Mouse (Mus musculus) forebrain, embryonic 16.5 days (tissue): ENCODE measurements around the gene Vps16. TPM values are rescaled to one million over a fixed set of nuclear protein-coding genes. Genes with fewer than 3 reads are reported as not detected.
A peak's percentile ranks its signal among the peaks of the same experiment; 100 is the strongest.

Experiments
- ATAC-seq: fragments of 200-750 bp; cut with Nextera tagmentation; 2 replicates; pipeline ENCODE4 v1.8.0; 2017; ENCODE audit warnings: mild to moderate bottlenecking, moderate library complexity
- H3K27ac ChIP-seq: fragments of 300-500 bp; sonication (generic); 2 replicates; pipeline ENCODE4 v1.5.1; 2014; ENCODE audit warnings: low read length, control low read depth
- H3K27me3 ChIP-seq: fragments of 300-500 bp; sonication (generic); replicated peaks from 2 replicates; pipeline ENCODE4 v1.6.1; 2014; ENCODE audit warnings: low read length; ENCODE audit not compliant: control insufficient read depth, insufficient read depth
- H3K36me3 ChIP-seq: fragments of 300-500 bp; sonication (generic); 2 replicates; pipeline ENCODE4 v1.6.1; 2014; ENCODE audit not compliant: control insufficient read depth, insufficient read depth
- H3K4me1 ChIP-seq: fragments of 300-500 bp; sonication (generic); replicated peaks from 2 replicates; pipeline ENCODE4 v1.6.1; 2014; ENCODE audit warnings: low read length; ENCODE audit not compliant: control insufficient read depth, insufficient read depth
- H3K4me2 ChIP-seq: fragments of 300-500 bp; sonication (generic); 2 replicates; pipeline ENCODE4 v1.6.1; 2014; ENCODE audit warnings: mild to moderate bottlenecking, low read length, control low read depth
- H3K4me3 ChIP-seq: fragments of 300-500 bp; sonication (generic); replicated peaks from 2 replicates; pipeline ENCODE4 v1.5.1; 2014; ENCODE audit warnings: mild to moderate bottlenecking, low read length, control low read depth
- H3K9ac ChIP-seq: fragments of 300-500 bp; sonication (generic); replicated peaks from 2 replicates; pipeline ENCODE4 v1.6.1; 2014; ENCODE audit warnings: low read depth, low read length, control low read depth
- H3K9me3 ChIP-seq: fragments of 300-500 bp; sonication (generic); 2 replicates; pipeline ENCODE4 v1.6.1; 2016; ENCODE audit warnings: low read length; ENCODE audit not compliant: control insufficient read depth
- WGBS: fragments of 180-500 bp; shearing (Covaris S2); extraction: QIAGEN DNeasy Blood & Tissue Kit; methylation state at CpG from one replicate; pipeline ENCODE4 v1.1.7; 2014; 5-methylcytosine and 5-hydroxymethylcytosine counted together
- polyA plus RNA-seq: library from polyadenylated mRNA; unstranded; fragments of >200 nt; fragmentation: Nextera tagmentation; extraction: Ambion mirVana; gene quantifications from 2 replicates; pipeline ENCODE4 v1.2.1, GENCODE M21; 2015

Vps16 gene
- polyA plus RNA-seq, 1 experiment from 2014 or later = 138 TPM

DNA sequence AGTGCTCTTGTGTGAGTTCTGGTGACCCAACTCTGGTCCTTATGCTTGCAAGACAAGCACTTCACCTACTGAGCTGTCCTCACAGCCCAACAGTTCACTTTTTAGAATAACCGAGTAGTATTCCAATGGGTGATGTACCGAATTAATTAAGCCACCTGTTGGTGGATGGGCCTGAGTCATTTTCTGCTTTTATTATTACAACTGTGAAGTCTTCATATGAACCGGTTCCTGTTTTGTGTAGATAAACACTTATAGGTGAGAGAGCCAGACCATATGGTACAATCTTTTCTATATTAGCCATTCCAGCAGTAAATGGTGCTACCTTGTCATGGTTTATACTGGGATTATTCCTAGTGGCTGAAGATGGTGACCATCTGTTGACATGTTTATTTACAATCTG, 11.4 kb upstream of the Vps16 start:
- Histone ChIP-seq H3K27me3 (no peaks in the 10 kb centered on the region), H3K27ac (no peak overlapping the region), H3K4me1 (peaks cover 5% of the 10 kb centered on the region; the same call in 1 of the 2 replicates), H3K4me2 (no peak overlapping the region), H3K9me3 (no peaks in the 10 kb centered on the region), H3K36me3 (no peaks in the 10 kb centered on the region), H3K4me3 (no peak overlapping the region), H3K9ac (no peak overlapping the region)
- ATAC-seq = no peak
- WGBS = 73% methylated on average over 3 of the region's 3 CpGs

DNA sequence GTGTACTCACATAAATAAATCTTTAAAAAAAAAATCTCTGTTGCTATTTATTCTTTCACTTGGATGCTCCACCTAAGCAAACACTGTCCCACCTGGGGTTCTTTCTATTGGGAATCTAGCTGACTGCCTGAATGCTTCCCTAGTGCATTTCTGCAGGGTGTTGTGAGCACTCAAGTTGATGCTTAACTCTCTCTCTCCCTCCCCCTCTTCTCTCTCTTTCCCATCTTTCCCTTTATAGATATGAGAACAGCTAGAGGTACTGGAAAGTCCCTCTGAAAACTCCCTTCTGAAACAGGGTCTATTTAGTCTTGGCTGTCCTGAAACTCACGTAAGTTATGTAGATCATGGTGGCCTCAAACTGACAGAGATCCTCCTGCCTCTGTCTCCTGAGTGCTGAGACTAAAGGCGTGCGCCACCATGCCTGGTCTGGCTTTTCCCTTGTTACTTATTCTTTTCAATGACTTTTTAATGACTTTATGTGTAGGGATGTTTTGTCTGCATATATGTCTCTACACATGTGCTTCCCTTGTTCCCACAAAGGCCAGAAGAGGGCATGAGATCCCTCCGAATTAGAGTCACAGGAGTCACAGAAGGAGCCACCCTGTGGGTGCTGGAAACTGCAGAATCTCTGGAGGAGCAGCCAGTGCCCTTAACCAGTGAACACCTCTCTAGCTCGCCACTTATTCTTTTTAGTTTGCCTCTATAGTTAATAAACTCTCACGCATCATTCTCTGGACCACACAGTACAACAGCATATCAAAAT, 9.9 kb upstream of the Vps16 start:
- no peak overlapping the region for H3K4me3 ChIP-seq
- ATAC-seq = no peak
- H3K9me3 ChIP-seq = no peaks in the 10 kb centered on the region
- H3K36me3 ChIP-seq = no peaks in the 10 kb centered on the region
- H3K27ac ChIP-seq = no peak overlapping the region
- no peaks in the 10 kb centered on the region for H3K4me1 ChIP-seq
- H3K27me3 ChIP-seq = no peaks in the 10 kb centered on the region
- H3K9ac ChIP-seq = no peak overlapping the region
- H3K4me2 ChIP-seq = no peak overlapping the region
- 74% methylated on average over 6 of the region's 6 CpGs for WGBS

DNA sequence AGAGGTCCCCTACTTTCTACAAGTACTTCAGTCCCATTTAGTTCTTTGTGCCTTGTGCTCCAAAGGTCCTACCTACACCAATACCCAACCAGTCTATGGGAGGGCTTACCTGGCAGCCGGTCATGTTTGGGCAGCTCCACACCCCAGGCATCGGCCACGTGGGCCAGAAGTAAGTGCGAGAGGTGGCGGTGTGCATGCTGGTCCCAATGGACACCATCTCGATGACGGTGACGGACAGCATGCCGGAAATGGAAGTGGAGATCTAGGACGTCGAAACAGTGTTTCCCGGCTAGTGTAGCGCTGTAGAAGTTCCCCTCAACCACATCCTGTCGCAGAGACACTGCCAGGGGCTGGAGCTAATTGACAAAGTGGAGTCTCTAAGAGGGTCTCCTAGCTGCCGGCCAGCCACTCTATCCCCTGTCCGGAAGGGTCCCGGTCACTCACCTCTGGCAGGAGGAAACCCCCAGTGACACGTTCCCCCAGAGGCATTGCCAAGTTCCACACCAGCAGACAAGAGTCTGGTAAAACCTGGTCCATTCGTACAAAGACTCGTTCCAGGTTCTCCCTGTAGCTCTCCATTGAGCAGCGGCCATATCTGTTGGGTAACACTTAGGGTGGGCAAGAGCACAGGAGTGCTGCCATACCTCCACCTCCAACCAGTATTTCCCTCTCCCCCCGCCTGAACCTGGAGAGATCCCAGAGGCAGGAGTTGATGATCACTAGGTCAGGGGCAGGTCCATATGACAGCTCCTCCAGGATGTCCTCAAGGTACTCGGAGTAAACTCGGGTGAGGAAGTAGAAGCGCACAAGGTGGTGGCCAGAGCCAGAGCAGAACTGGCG, 2.1 kb upstream of the Vps16 start:
- 97% methylated on average over 26 of the region's 26 CpGs for WGBS
- Histone ChIP-seq H3K9me3 (no peaks in the 10 kb centered on the region), H3K27ac (no peak overlapping the region), H3K27me3 (no peaks in the 10 kb centered on the region), H3K4me3 (no peak overlapping the region), H3K4me2 (no peak overlapping the region), H3K4me1 (peaks cover 34% of the 10 kb centered on the region), H3K36me3 (no peaks in the 10 kb centered on the region), H3K9ac (no peak overlapping the region)
- ATAC-seq = no peak

DNA sequence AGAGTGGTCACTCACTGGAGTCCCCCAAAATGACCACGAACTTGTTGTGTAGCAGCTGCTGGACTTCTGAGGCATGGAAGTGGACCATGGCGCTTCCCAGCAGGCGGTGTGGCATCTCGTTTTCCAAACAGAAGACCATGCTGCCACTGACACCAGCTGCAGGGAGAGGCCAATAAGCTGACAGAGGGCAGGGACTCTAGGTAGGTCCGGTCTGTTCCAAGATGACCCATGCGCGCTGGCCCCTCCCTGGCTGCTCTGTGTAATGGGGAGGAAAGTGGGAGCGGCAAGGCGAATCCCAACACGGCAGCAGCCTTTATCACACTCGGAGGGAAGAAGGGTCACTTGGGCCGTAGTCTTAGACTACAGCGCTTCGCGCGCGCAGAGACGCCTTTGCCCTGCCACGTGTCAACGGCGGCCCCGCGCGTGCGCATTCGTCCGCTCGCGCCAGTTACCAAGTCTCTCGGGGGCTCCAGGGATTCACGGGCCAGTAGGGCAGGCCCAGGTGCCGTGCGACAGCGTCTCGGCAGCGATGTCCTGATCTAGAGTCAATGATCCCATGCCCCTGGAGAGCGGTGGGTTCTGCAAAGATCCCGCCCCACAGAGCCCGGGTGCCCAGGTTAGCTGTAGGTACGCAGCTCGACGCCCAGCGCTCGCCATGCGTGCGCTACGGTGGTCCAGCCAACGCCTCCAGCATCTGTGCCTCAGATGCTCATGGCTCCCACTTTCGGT, 578 bp upstream of the Vps16 start:
- Histone ChIP-seq H3K4me1 (peaks cover 34% of the 10 kb centered on the region), H3K27me3 (no peaks in the 10 kb centered on the region), H3K9ac (peak overlapping the region; percentile 77), H3K4me2 (peak overlapping the region; percentile 79), H3K36me3 (no peaks in the 10 kb centered on the region), H3K9me3 (no peaks in the 10 kb centered on the region), H3K4me3 (peak overlapping the region; percentile 65), H3K27ac (peak overlapping the region; percentile 90)
- 15% methylated on average over 49 of the region's 49 CpGs for WGBS
- ATAC-seq = peak; percentile 74

DNA sequence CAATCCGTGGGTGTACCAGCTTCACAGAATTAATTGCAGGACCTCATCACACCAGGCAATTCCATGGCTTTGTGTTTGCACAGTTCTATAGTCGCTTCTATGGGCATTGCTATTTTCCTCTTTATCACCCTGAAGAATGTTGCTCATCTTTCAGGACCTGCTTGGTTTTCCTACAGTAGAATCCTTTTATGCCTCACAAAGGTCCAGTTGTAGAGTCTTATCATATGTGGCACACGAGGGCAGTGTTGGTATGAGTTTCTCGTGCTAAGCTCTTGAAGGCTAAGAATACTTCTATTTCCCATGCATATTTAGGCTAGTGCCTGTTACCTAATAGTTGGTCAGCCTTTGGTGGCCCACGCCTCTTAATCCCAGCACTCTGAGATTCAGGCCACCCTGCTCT, 973 bp downstream of the Vps16 start:
- H3K27me3 ChIP-seq = no peaks in the 10 kb centered on the region
- H3K4me1 ChIP-seq = peaks cover 34% of the 10 kb centered on the region
- H3K9me3 ChIP-seq = no peaks in the 10 kb centered on the region
- H3K36me3 ChIP-seq = no peaks in the 10 kb centered on the region
- H3K4me2 ChIP-seq = peak overlapping the region; percentile 79
- WGBS = 30% methylated on average over 5 of the region's 5 CpGs
- H3K9ac ChIP-seq = peak overlapping the region; percentile 77
- ATAC-seq = no peak
- peak overlapping the region; percentile 65 for H3K4me3 ChIP-seq
- H3K27ac ChIP-seq = peak overlapping the region; percentile 90

DNA sequence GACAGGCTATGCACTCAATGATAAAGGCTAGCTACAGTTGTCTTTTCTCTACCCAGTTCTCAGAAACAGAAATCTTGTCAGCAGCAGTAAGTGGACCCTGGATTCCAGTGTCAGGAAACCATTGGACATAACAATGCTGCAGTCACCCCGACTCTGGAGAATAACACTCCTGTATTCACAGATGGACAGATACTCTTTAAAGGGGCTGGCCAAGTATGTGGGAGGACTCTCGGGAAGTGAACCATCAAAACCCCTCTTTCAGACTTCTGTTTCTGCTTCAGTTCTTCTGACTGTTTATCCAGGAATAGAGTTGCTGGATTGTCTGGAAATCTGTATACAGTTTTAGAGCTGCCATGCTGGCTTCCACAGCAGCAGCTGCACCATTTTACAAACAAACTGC, 5.7 kb downstream of the Vps16 start:
- WGBS = 57% methylated on average over 2 of the region's 2 CpGs
- Histone ChIP-seq H3K9ac (no peak overlapping the region), H3K4me1 (peaks cover 9% of the 10 kb centered on the region), H3K36me3 (no peaks in the 10 kb centered on the region), H3K4me2 (no peak overlapping the region), H3K9me3 (no peaks in the 10 kb centered on the region), H3K27ac (no peak overlapping the region), H3K27me3 (no peaks in the 10 kb centered on the region), H3K4me3 (no peak overlapping the region)
- ATAC-seq = no peak

DNA sequence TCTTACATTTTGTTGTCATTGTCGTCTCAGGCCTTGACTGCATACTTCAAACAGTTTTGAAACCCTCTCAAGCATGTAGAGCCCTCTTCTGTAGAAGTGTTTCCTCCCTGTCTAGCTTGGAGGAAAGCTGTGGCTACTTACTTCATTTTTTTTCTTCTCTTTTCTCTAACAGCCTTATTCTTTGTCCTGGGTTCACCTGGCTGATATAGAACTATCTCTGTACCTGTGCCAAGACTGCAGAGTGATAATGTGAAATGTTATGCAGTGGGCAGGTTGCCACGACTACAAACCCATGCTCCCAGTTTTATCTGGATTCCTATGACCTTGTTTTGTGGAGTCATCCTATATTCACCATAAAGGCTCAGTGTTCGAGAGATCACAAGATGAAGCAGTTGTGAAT, 6.3 kb downstream of the Vps16 start:
- Histone ChIP-seq H3K4me3 (no peak overlapping the region), H3K9me3 (no peaks in the 10 kb centered on the region), H3K36me3 (no peaks in the 10 kb centered on the region), H3K4me1 (peaks cover 2% of the 10 kb centered on the region), H3K4me2 (no peak overlapping the region), H3K27me3 (no peaks in the 10 kb centered on the region), H3K27ac (no peak overlapping the region), H3K9ac (no peak overlapping the region)
- no peak for ATAC-seq
- 81% methylated on average over 3 of the region's 3 CpGs for WGBS

DNA sequence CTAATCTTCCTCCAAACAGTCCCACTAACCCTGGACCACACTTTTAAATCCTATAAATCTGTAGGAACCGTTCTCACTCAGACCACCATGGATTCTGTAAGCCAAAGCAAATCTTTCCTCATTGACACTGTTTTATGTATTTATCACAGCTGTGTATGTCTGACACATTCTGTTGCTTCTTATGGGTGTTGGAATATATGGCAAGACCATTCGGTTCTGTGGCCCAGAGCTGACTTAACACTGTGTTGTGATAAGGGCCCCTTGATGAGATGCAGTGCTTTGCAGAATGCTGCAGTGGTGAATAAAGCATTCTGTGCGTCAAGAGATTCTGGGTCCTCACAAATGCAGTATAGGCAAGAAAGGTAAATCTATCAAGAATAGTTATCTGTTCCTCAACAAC, 8.0 kb downstream of the Vps16 start:
- Histone ChIP-seq H3K9ac (no peak overlapping the region), H3K36me3 (no peaks in the 10 kb centered on the region), H3K27ac (peak overlapping the region; percentile 37), H3K9me3 (no peaks in the 10 kb centered on the region), H3K27me3 (no peaks in the 10 kb centered on the region), H3K4me2 (no peak overlapping the region), H3K4me3 (no peak overlapping the region), H3K4me1 (no peaks in the 10 kb centered on the region)
- 67% methylated on average over 3 of the region's 3 CpGs for WGBS
- ATAC-seq = peak; percentile 67

DNA sequence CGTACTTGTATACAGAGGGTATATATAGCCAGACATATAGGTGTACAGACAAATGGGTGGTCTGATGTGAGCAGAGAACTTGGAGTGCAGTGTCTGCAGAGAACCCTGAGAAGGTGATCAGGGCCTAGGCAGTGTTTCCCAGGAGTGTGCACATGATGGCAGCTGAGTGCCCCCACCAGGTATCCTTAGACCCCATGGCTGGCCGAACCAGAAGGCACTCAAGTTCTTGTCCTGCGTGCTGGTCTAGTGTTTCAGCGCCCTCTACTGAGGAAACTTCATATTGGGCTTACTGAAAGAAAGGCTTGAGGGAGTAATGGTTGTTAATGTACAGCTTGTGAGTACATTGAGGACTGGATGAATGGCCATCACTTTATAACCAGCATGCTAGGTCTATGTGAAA, 9.0 kb downstream of the Vps16 start:
- no peak overlapping the region for H3K4me2 ChIP-seq
- H3K9me3 ChIP-seq = no peaks in the 10 kb centered on the region
- no peaks in the 10 kb centered on the region for H3K36me3 ChIP-seq
- H3K27ac ChIP-seq = no peak overlapping the region
- no peaks in the 10 kb centered on the region for H3K4me1 ChIP-seq
- no peak; the same call in 1 of the 2 replicates for ATAC-seq
- no peak overlapping the region for H3K4me3 ChIP-seq
- H3K9ac ChIP-seq = no peak overlapping the region
- 28% methylated on average over 4 of the region's 4 CpGs for WGBS
- no peaks in the 10 kb centered on the region for H3K27me3 ChIP-seq
